Mouse (Mus musculus): ENCODE measurements around the gene Tmem108.

DNA sequence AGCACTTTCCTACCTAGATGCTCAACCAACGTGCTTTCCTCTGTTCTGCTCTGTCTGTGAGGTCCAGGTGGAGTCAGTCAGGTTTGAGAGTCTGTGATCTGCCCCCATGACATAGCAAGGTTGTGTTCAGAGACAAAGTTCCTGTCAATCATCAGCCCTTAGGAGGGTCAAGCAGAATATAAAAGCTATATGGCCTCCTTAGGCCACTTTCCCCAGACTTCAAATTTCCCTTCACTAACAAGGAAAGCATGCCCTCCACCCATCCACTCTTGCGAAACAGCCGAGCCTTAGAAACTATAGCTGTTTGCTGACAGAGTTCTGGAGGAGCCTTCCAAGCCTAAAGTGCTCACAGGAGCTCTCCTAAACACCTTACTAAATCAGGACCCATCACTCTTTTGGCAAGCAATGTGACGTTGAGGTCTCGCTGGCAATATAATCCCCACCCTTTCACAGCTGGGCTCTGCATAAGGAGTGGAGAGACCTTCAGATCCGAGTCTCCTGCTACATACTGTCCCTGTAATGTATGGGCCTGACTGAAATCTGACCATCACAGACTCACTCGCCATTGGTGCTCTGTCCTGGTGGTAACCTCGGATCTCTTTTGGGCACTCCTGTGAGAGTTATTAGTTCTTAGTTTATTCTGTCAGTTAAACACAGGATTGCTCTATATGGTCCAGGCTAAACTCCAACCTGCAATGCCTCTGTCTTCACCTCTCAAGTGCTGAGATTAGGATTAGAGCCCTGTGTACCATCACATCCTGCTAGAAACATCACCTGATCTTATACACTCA lies 54.4 kb downstream of the Tmem108 start:
- TF ChIP-seq POLR2A (IDR thresholded peaks at IDR 0.05; ENCODE audit: control insufficient read depth, extremely low read depth, insufficient read depth, low read length, poor library complexity): no peak
- TF ChIP-seq CTCF (IDR thresholded peaks at IDR 0.05; ENCODE audit: borderline replicate concordance, control insufficient read depth, extremely low read depth, insufficient read depth, low read length, poor library complexity): no peak

Measured in thymus, adult 2 months (tissue).